8 mouse cellular contexts compared by ENCODE assay signal in the genomic region with DNA sequence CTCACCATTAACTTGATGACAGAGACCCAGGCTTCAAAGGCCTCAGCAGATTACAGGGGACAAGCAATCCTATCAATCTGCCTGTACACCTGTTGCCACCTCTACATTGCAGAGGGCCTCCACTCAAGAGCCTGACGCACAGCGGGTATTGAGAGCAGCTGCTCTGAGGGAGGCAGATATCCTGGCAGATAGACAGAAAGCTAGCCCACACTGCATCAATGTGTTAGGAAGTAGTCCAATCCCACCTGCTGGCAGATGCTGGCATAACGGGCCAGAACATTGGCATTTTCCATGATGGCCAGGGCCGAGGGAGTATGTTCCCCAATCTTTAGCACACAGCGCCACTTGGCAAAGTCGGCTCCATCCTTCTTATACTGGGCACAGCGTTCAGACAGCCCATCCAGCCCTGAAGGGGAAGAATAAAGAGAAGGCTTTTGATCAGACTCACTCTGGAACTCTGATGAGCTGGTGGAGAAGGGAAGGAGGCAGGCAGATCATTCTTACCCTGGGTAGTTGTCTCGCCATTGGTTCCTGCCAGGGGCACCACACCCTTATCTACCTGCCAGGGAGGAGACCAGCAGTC. TPM values are rescaled to one million over a fixed set of nuclear protein-coding genes. Genes with fewer than 3 reads are reported as not detected.
DNase-seq lines count a peak whose midpoint lies in the region; ATAC-seq and TF ChIP-seq lines count a peak whose summit lies in the region.

No protein-coding gene starts in this region.

- 64% methylated on average over 8 of the region's 8 CpGs for WGBS in kidney, adult 2 months
- 63% methylated on average over 8 of the region's 8 CpGs for WGBS in hindbrain, embryonic 16.5 days
- 72% methylated on average over 8 of the region's 8 CpGs for WGBS in liver, embryonic 14.5 days (ENCODE audit: insufficient replicate concordance)
- WGBS in stomach, postnatal 0 days, result 66% methylated on average over 8 of the region's 8 CpGs

- TF ChIP-seq POLR2A in kidney, adult 2 months (IDR thresholded peaks at IDR 0.05; ENCODE audit: low read depth, low read length), result no peak
- no peak for TF ChIP-seq POLR2A in CH12.LX (IDR thresholded peaks at IDR 0.05; ENCODE audit: low read depth, low read length)

- no peaks in the 10 kb centered on the region for H3K9me3 ChIP-seq in CH12.LX (replicated peaks; ENCODE audit: low read length)
- no peaks in the 10 kb centered on the region for H3K9me3 ChIP-seq in hindbrain, embryonic 16.5 days (ENCODE audit: control insufficient read depth, low read length)
- no peaks in the 10 kb centered on the region for H3K9me3 ChIP-seq in liver, embryonic 14.5 days (ENCODE audit: control insufficient read depth, low read length)
- H3K9me3 ChIP-seq in stomach, postnatal 0 days (ENCODE audit: control insufficient read depth, low read length), result no peaks in the 10 kb centered on the region

- no peaks in the 10 kb centered on the region for H3K27me3 ChIP-seq in kidney, adult 2 months (replicated peaks; ENCODE audit: control insufficient read depth, insufficient read depth, low read length)
- no peaks in the 10 kb centered on the region for H3K27me3 ChIP-seq in CH12.LX (replicated peaks)
- no peaks in the 10 kb centered on the region for H3K27me3 ChIP-seq in hindbrain, embryonic 16.5 days (replicated peaks; ENCODE audit: control insufficient read depth, insufficient read depth, low read length)
- no peaks in the 10 kb centered on the region for H3K27me3 ChIP-seq in liver, embryonic 14.5 days (ENCODE audit: control insufficient read depth, insufficient read depth, low read length)
- H3K27me3 ChIP-seq in stomach, postnatal 0 days (ENCODE audit: control insufficient read depth, insufficient read depth, low read length), result no peaks in the 10 kb centered on the region

- in situ Hi-C loops in CH12.LX (cut with MboI; ENCODE audit: low pct_ligation_motif_present, low pct_unique_long_range_greater_than_20kb, low sequenced_read_pairs), result no loop called here

- H3K27ac ChIP-seq in kidney, adult 2 months (ENCODE audit: insufficient read depth, low read depth, low read length), result no peak overlapping the region
- no peak overlapping the region for H3K27ac ChIP-seq in CH12.LX (ENCODE audit: insufficient read depth, low read depth)
- no peak overlapping the region for H3K27ac ChIP-seq in hindbrain, embryonic 16.5 days (ENCODE audit: low read depth, low read length)
- no peak overlapping the region for H3K27ac ChIP-seq in liver, embryonic 14.5 days
- no peak overlapping the region for H3K27ac ChIP-seq in stomach, postnatal 0 days (replicated peaks)

- H3K36me3 ChIP-seq in kidney, adult 2 months (ENCODE audit: control insufficient read depth, insufficient read depth, low read length), result peaks cover 6% of the 10 kb centered on the region; the same call in 1 of the 2 replicates
- H3K36me3 ChIP-seq in CH12.LX (replicated peaks in 1 of 2; ENCODE audit: control insufficient read depth in 1 of 2, insufficient read depth in 1 of 2, low read length in 1 of 2), result peaks cover 30 to 45% of the 10 kb centered on the region in 2 experiments
- H3K36me3 ChIP-seq in hindbrain, embryonic 16.5 days (ENCODE audit: control insufficient read depth, insufficient read depth, low read length), result peaks cover 21% of the 10 kb centered on the region
- H3K36me3 ChIP-seq in liver, embryonic 14.5 days (replicated peaks; ENCODE audit: control insufficient read depth, insufficient read depth, low read depth), result peaks cover 21% of the 10 kb centered on the region
- peaks cover 16% of the 10 kb centered on the region; the same call in 1 of the 2 replicates for H3K36me3 ChIP-seq in stomach, postnatal 0 days (ENCODE audit: control insufficient read depth, insufficient read depth, low read length)

- no peak overlapping the region for H3K4me3 ChIP-seq in kidney, adult 2 months (ENCODE audit: insufficient read depth, low read depth, low read length)
- H3K4me3 ChIP-seq in CH12.LX (replicated peaks in 1 of 3; ENCODE audit: low read depth in 2 of 3, low read length in 2 of 3, poor library complexity in 1 of 3), result peak overlapping the region in 2 of 3 experiments; percentile 80 to 95
- no peak overlapping the region; the same call in 1 of the 2 replicates for H3K4me3 ChIP-seq in hindbrain, embryonic 16.5 days (ENCODE audit: low read length)
- no peak overlapping the region for H3K4me3 ChIP-seq in liver, embryonic 14.5 days (ENCODE audit: insufficient read depth in 1 of 2, low read depth in 2 of 2, low read length in 2 of 2)
- H3K4me3 ChIP-seq in stomach, postnatal 0 days (ENCODE audit: low read depth, low read length), result no peak overlapping the region

- H3K4me2 ChIP-seq in CH12.LX (ENCODE audit: insufficient read depth, low read depth, poor library complexity, severe bottlenecking), result peak overlapping the region; percentile 71; the same call in 1 of the 2 replicates
- H3K4me2 ChIP-seq in hindbrain, embryonic 16.5 days (ENCODE audit: low read length), result peak overlapping the region; percentile 84; the same call in 1 of the 2 replicates
- H3K4me2 ChIP-seq in liver, embryonic 14.5 days (ENCODE audit: low read depth), result no peak overlapping the region
- H3K4me2 ChIP-seq in stomach, postnatal 0 days (replicated peaks; ENCODE audit: low read depth), result no peak overlapping the region

- TF ChIP-seq EP300 in CH12.LX (IDR thresholded peaks at IDR 0.05; ENCODE audit: low read length), result no peak
- no peak for TF ChIP-seq EP300 in liver, embryonic 14.5 days (IDR thresholded peaks at IDR 0.05; ENCODE audit: low read depth)
- no peak for TF ChIP-seq EP300 in stomach, postnatal 0 days (optimal IDR thresholded peaks at IDR 0.05)

- peaks cover 6% of the 10 kb centered on the region; the same call in 1 of the 2 replicates for H3K4me1 ChIP-seq in kidney, adult 2 months (ENCODE audit: control insufficient read depth, insufficient read depth, low read length)
- H3K4me1 ChIP-seq in CH12.LX (ENCODE audit: control insufficient read depth in 1 of 2, insufficient read depth in 2 of 2), result peaks cover 6 to 55% of the 10 kb centered on the region in 2 experiments; a peak in 3 of 4 replicates
- H3K4me1 ChIP-seq in hindbrain, embryonic 16.5 days (ENCODE audit: control insufficient read depth, insufficient read depth, low read depth, low read length), result peaks cover 40% of the 10 kb centered on the region
- peaks cover 19 to 29% of the 10 kb centered on the region in 2 experiments for H3K4me1 ChIP-seq in liver, embryonic 14.5 days (replicated peaks; ENCODE audit: control insufficient read depth in 2 of 2, insufficient read depth in 2 of 2, low read length in 1 of 2)
- no peaks in the 10 kb centered on the region; the same call in 1 of the 2 replicates for H3K4me1 ChIP-seq in stomach, postnatal 0 days (replicated peaks; ENCODE audit: control insufficient read depth, insufficient read depth)

- DNase-seq in kidney, adult 2 months, result no peak
- DNase-seq in kidney, adult 18-20 months, result no peak
- DNase-seq in CH12.LX (ENCODE audit: extremely low read depth), result no peak
- DNase-seq in cerebellum, adult 18-20 months, result peak; percentile 65 to 67
- DNase-seq in liver, embryonic 14.5 days (ENCODE audit: low read depth in 3 of 3, low spot score in 3 of 3), result no peak
- DNase-seq in stomach, postnatal 0 days (ENCODE audit: low spot score), result peak; percentile 58
- DNase-seq in ovary, postnatal 36 days (ENCODE audit: low spot score), result no peak

- peaks cover 32% of the 10 kb centered on the region for H3K79me2 ChIP-seq in CH12.LX (replicated peaks; ENCODE audit: control insufficient read depth, extremely low read depth, insufficient read depth, poor library complexity, severe bottlenecking)

- dilution Hi-C loops in CH12.LX (cut with MboI; ENCODE audit: extremely low pct_ligation_motif_present, extremely low pct_unique_long_range_greater_than_20kb, low sequenced_read_pairs), result no loop called here

- peak overlapping the region; percentile 96; the same call in 1 of the 2 replicates for H3K9ac ChIP-seq in CH12.LX (ENCODE audit: insufficient read depth, low read depth)
- H3K9ac ChIP-seq in hindbrain, embryonic 16.5 days (ENCODE audit: low read depth, low read length), result peak overlapping the region; percentile 88; the same call in 1 of the 2 replicates
- no peak overlapping the region for H3K9ac ChIP-seq in liver, embryonic 14.5 days (replicated peaks)
- H3K9ac ChIP-seq in stomach, postnatal 0 days (ENCODE audit: low read length), result no peak overlapping the region

- 0 out of 2 replicates have a peak, but pooled peaks have one; percentile 21 for TF ChIP-seq CTCF in kidney, adult 2 months (conservative IDR thresholded peaks at IDR 0.05; ENCODE audit: insufficient read depth, insufficient read length, low read depth, low read length)
- peak; percentile 4 to 29; a peak in 1 of 4 replicates for TF ChIP-seq CTCF in CH12.LX (conservative IDR thresholded peaks at IDR 0.05 in 1 of 2, IDR thresholded peaks at IDR 0.05 in 1 of 2; ENCODE audit: low read depth in 2 of 2, low read length in 2 of 2)
- TF ChIP-seq CTCF in liver, embryonic 14.5 days (IDR thresholded peaks at IDR 0.05; ENCODE audit: low read depth), result peak; percentile 66
- TF ChIP-seq CTCF in stomach, postnatal 0 days (IDR thresholded peaks at IDR 0.05; ENCODE audit: low read depth), result peak; percentile 62

- ATAC-seq in hindbrain, embryonic 16.5 days, result no peak
- ATAC-seq in liver, embryonic 14.5 days (ENCODE audit: insufficient read depth), result no peak
- ATAC-seq in stomach, postnatal 0 days (ENCODE audit: low FRiP score, low TSS enrichment), result no peak

- peak; percentile 6 for TF ChIP-seq RAD21 in CH12.LX (IDR thresholded peaks at IDR 0.05; ENCODE audit: low read depth, low read length)

RNA-seq across cellular contexts. Expression of gene Fam57b, which starts 1.0 kb away (rescaled TPM):
- 4.2 and 6.3 TPM in 2 replicates for polyA plus RNA-seq in kidney, adult 2 months (2012; rRNA removed)
- 0.30 TPM in 1 of 2 replicates, not detected in the other for total RNA-seq in CH12.LX (2012; rRNA removed)
- total RNA-seq in CH12.LX (2014; rRNA removed), result not detected in 2 replicates
- polyA plus RNA-seq in CH12.LX (2012; ENCODE audit: insufficient read length, low read depth), result not detected in 2 replicates
- polyA plus RNA-seq in hindbrain, embryonic 16.5 days (2015; fragmentation: Nextera tagmentation; extraction: Ambion mirVana), result 52.8 and 59.4 TPM in 2 replicates
- polyA plus RNA-seq in liver, embryonic 14.5 days (2012; rRNA removed), result 0.19 and 0.24 TPM in 2 replicates
- not detected in 2 replicates for polyA plus RNA-seq in liver, embryonic 14.5 days (2014; fragmentation: Nextera tagmentation; extraction: Ambion mirVana)
- polyA plus RNA-seq in stomach, postnatal 0 days (2015; fragmentation: Nextera tagmentation; extraction: Ambion mirVana), result 0.57 and 0.59 TPM in 2 replicates

RNA-seq across cellular contexts. Expression of gene Ppp4c, which starts 4.1 kb away (rescaled TPM):
- 135 and 145 TPM in 2 replicates for polyA plus RNA-seq in kidney, adult 2 months (2012; rRNA removed)
- 201 and 213 TPM in 2 replicates for total RNA-seq in CH12.LX (2012; rRNA removed)
- total RNA-seq in CH12.LX (2014; rRNA removed), result 175 and 195 TPM in 2 replicates
- 161 and 168 TPM in 2 replicates for polyA plus RNA-seq in CH12.LX (2012; ENCODE audit: insufficient read length, low read depth)
- polyA plus RNA-seq in hindbrain, embryonic 16.5 days (2015; fragmentation: Nextera tagmentation; extraction: Ambion mirVana), result 157 and 165 TPM in 2 replicates
- 81.8 and 83.2 TPM in 2 replicates for polyA plus RNA-seq in liver, embryonic 14.5 days (2012; rRNA removed)
- 105 and 117 TPM in 2 replicates for polyA plus RNA-seq in liver, embryonic 14.5 days (2014; fragmentation: Nextera tagmentation; extraction: Ambion mirVana)
- 118 and 122 TPM in 2 replicates for polyA plus RNA-seq in stomach, postnatal 0 days (2015; fragmentation: Nextera tagmentation; extraction: Ambion mirVana)

RNA-seq across cellular contexts. Expression of gene Tbx6, which starts 15.2 kb away (rescaled TPM):
- polyA plus RNA-seq in kidney, adult 2 months (2012; rRNA removed), result 2.1 and 2.2 TPM in 2 replicates
- total RNA-seq in CH12.LX (2012; rRNA removed), result 15.2 and 15.8 TPM in 2 replicates
- 12.3 and 12.8 TPM in 2 replicates for total RNA-seq in CH12.LX (2014; rRNA removed)
- 29.2 and 31.5 TPM in 2 replicates for polyA plus RNA-seq in CH12.LX (2012; ENCODE audit: insufficient read length, low read depth)
- polyA plus RNA-seq in hindbrain, embryonic 16.5 days (2015; fragmentation: Nextera tagmentation; extraction: Ambion mirVana), result 0.29 and 0.55 TPM in 2 replicates
- 1.3 and 1.5 TPM in 2 replicates for polyA plus RNA-seq in liver, embryonic 14.5 days (2012; rRNA removed)
- 0.43 and 0.47 TPM in 2 replicates for polyA plus RNA-seq in liver, embryonic 14.5 days (2014; fragmentation: Nextera tagmentation; extraction: Ambion mirVana)
- 0.08 and 0.18 TPM in 2 replicates for polyA plus RNA-seq in stomach, postnatal 0 days (2015; fragmentation: Nextera tagmentation; extraction: Ambion mirVana)

RNA-seq across cellular contexts. Expression of gene Ypel3, which starts 19.7 kb away (rescaled TPM):
- 290 and 371 TPM in 2 replicates for polyA plus RNA-seq in kidney, adult 2 months (2012; rRNA removed)
- total RNA-seq in CH12.LX (2012; rRNA removed) (13.9 and 38.9 TPM in 2 replicates), CH12.LX (2014; rRNA removed) (26.0 and 33.9 TPM in 2 replicates)
- polyA plus RNA-seq in CH12.LX (2012; ENCODE audit: insufficient read length, low read depth), result 40.5 and 44.0 TPM in 2 replicates
- 187 and 200 TPM in 2 replicates for polyA plus RNA-seq in hindbrain, embryonic 16.5 days (2015; fragmentation: Nextera tagmentation; extraction: Ambion mirVana)
- 69.9 and 74.2 TPM in 2 replicates for polyA plus RNA-seq in liver, embryonic 14.5 days (2012; rRNA removed)
- 76.0 and 83.3 TPM in 2 replicates for polyA plus RNA-seq in liver, embryonic 14.5 days (2014; fragmentation: Nextera tagmentation; extraction: Ambion mirVana)
- polyA plus RNA-seq in stomach, postnatal 0 days (2015; fragmentation: Nextera tagmentation; extraction: Ambion mirVana), result 86.0 and 102 TPM in 2 replicates

RNA-seq across cellular contexts. Expression of gene Gdpd3, which starts 30.3 kb away (rescaled TPM):
- polyA plus RNA-seq in kidney, adult 2 months (2012; rRNA removed), result 58.2 and 61.4 TPM in 2 replicates
- 1.0 and 1.5 TPM in 2 replicates for total RNA-seq in CH12.LX (2012; rRNA removed)
- 0.63 and 1.3 TPM in 2 replicates for total RNA-seq in CH12.LX (2014; rRNA removed)
- 1.6 and 2.2 TPM in 2 replicates for polyA plus RNA-seq in CH12.LX (2012; ENCODE audit: insufficient read length, low read depth)
- 1.4 and 1.5 TPM in 2 replicates for polyA plus RNA-seq in hindbrain, embryonic 16.5 days (2015; fragmentation: Nextera tagmentation; extraction: Ambion mirVana)
- polyA plus RNA-seq in liver, embryonic 14.5 days (2012; rRNA removed), result 1.3 and 2.0 TPM in 2 replicates
- polyA plus RNA-seq in liver, embryonic 14.5 days (2014; fragmentation: Nextera tagmentation; extraction: Ambion mirVana), result 0.27 and 0.59 TPM in 2 replicates
- 51.3 and 53.1 TPM in 2 replicates for polyA plus RNA-seq in stomach, postnatal 0 days (2015; fragmentation: Nextera tagmentation; extraction: Ambion mirVana)

Comparison
In these comparisons a context has a peak if more than half of its experiments do, and no peak if none do; other contexts are left out.
1. DNase-seq: peak in cerebellum, adult 18-20 months (2 of 2) and stomach, postnatal 0 days (single experiment); none in kidney, adult 2 months (single experiment), kidney, adult 18-20 months (single experiment), CH12.LX (single experiment), liver, embryonic 14.5 days (0 of 3) and ovary, postnatal 36 days (single experiment).
2. H3K4me3 ChIP-seq: peak in CH12.LX (2 of 3); none in kidney, adult 2 months (single experiment), hindbrain, embryonic 16.5 days (single experiment), liver, embryonic 14.5 days (0 of 2) and stomach, postnatal 0 days (single experiment).
3. H3K4me2 ChIP-seq: peak in CH12.LX (single experiment) and hindbrain, embryonic 16.5 days (single experiment); none in liver, embryonic 14.5 days (single experiment) and stomach, postnatal 0 days (single experiment).
4. H3K9ac ChIP-seq: peak in CH12.LX (single experiment) and hindbrain, embryonic 16.5 days (single experiment); none in liver, embryonic 14.5 days (single experiment) and stomach, postnatal 0 days (single experiment).
5. Peak in every context shown above with its lines, with median percentiles within 50 percentile points of each other: CTCF ChIP-seq.